Mouse (Mus musculus) megakaryocyte, embryonic 14.5 days (primary cell): ENCODE data around the gene Bspry. TPM values are rescaled to one million over a fixed set of nuclear protein-coding genes. Genes with fewer than 3 reads are reported as not detected.

ENCODE experiments used
- H3K27me3 ChIP-seq: replicated peaks from 2 replicates; pipeline ENCODE3; 2012; ENCODE audit warnings: inconsistent platforms
- H3K36me3 ChIP-seq: replicated peaks from 2 replicates; pipeline ENCODE3; 2012; ENCODE audit warnings: low read length, inconsistent platforms, mixed read lengths
- H3K4me1 ChIP-seq: 2 replicates; pipeline ENCODE4 v1.6.1; 2012; ENCODE audit warnings: inconsistent platforms
- H3K4me3 ChIP-seq: replicated peaks from 2 replicates; pipeline ENCODE3; 2012; ENCODE audit warnings: moderate library complexity, mild to moderate bottlenecking, inconsistent platforms
- H3K9me3 ChIP-seq: 2 replicates; pipeline ENCODE4 v1.6.1; 2012; ENCODE audit warnings: inconsistent platforms
- FLI1 ChIP-seq: IDR thresholded peaks from 2 replicates; pipeline ENCODE4 v1.6.1; 2012; ENCODE audit warnings: low read length, inconsistent platforms, mixed read lengths
- GATA1 ChIP-seq: IDR thresholded peaks from 3 replicates; pipeline ENCODE4 v1.6.1; 2012; ENCODE audit warnings: mixed read lengths, low read length, inconsistent platforms, borderline replicate concordance
- polyA plus RNA-seq: library from polyadenylated mRNA; stranded (reverse); fragments of >175 nt; gene quantifications from 2 replicates; pipeline ENCODE4 v1.2.3, GENCODE M21; 2012; ENCODE audit warnings: low replicate concordance; ENCODE audit not compliant: insufficient read depth

Gene Bspry
- polyA plus RNA-seq, 1 experiment = not detected

DNA sequence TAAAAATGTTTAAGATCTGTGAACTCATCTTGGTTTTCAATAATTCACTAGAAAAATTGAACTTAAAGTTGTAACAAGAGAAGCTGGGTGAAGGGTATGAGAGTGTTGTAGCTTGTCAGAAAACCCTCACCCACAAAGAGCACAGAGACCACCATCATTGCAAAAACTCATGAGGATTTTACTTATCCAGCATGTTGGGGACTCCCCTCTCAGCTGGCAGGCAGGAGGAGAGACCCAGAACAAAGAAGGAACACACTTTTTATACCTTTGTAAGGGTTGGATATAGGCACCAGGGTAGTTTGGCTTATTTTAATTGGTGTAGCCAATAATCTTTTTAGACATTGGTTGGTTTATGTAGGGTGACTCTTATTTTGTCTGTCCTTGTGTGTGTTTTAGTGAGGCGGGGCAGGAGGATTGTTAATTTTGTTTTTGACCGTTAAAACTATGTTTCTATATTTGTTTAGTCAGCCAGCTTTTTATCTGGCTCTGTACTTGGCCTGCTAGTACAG lies 41.1 kb downstream of the Bspry start:
- Histone ChIP-seq H3K4me1 (peaks cover 72% of the 10 kb centered on the region), H3K4me3 (no peak overlapping the region), H3K36me3 (peaks cover 15% of the 10 kb centered on the region), H3K9me3 (no peaks in the 10 kb centered on the region), H3K27me3 (no peaks in the 10 kb centered on the region)
- TF ChIP-seq GATA1 (no peak), FLI1 (no peak)

GRCm38 (mm10) chr4:62524651-62525488 lies 45.0 kb downstream of the Bspry start, which contains the start of the genes Pole3 and 4933430I17Rik:
Gene Pole3 (minus strand): TSS chr4:62525068.
Gene 4933430I17Rik (plus strand): TSS chr4:62525369.
- H3K36me3 ChIP-seq = peaks cover 15% of the 10 kb centered on the region
- peaks cover 3% of the 10 kb centered on the region for H3K27me3 ChIP-seq
- TF ChIP-seq GATA1 = no peak
- peaks cover 48% of the 10 kb centered on the region for H3K4me1 ChIP-seq
- no peaks in the 10 kb centered on the region for H3K9me3 ChIP-seq
- peak within 1 kb of the TSS; percentile 96 for H3K4me3 ChIP-seq

- H3K4me1 ChIP-seq = peaks cover 48% of the 10 kb centered on the region
- H3K36me3 ChIP-seq = peaks cover 15% of the 10 kb centered on the region
- TF ChIP-seq FLI1 (no peak), GATA1 (no peak)
- no peaks in the 10 kb centered on the region for H3K9me3 ChIP-seq
- H3K4me3 ChIP-seq = peak overlapping the region; percentile 96
- peaks cover 5% of the 10 kb centered on the region for H3K27me3 ChIP-seq
Observed at GRCm38 (mm10) chr4:62525489-62525811, 45.6 kb downstream of the Bspry start.

DNA sequence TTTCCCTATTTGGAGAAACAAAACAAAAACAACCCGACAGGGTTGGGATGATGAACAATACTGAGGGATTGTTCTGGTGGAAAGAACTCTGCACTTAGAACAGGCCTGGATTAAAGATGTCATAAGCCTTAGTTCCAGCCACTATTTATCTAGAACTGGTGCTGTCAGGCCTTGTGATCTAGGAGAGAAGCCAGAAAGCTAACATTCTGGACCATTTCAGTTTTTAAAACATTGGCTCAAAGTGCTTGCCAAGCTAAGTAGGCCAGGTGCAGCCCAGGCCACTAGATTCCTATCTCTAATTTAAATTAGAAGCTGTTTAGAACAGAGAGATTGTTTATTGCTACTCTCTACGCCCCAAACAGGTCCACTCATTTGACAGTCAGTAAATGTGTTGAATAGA lies 46.4 kb downstream of the Bspry start:
- Histone ChIP-seq H3K4me3 (no peak overlapping the region), H3K4me1 (peaks cover 49% of the 10 kb centered on the region)
- no peak for TF ChIP-seq GATA1
- no peak for TF ChIP-seq FLI1

GRCm38 (mm10) chr4:62527655-62528054 lies 47.8 kb downstream of the Bspry start:
- Histone ChIP-seq H3K4me1 (peaks cover 43% of the 10 kb centered on the region), H3K36me3 (peaks cover 9% of the 10 kb centered on the region), H3K27me3 (peaks cover 17% of the 10 kb centered on the region), H3K4me3 (peak overlapping the region; percentile 54), H3K9me3 (no peaks in the 10 kb centered on the region)
- TF ChIP-seq FLI1 (no peak), GATA1 (no peak)

More for the DNA sequence above, 46.4 kb downstream of the Bspry start:
- Histone ChIP-seq H3K9me3 (no peaks in the 10 kb centered on the region), H3K36me3 (peaks cover 15% of the 10 kb centered on the region), H3K27me3 (peaks cover 9% of the 10 kb centered on the region)

GRCm38 (mm10) chr4:62533729-62534128 lies 53.9 kb downstream of the Bspry start:
- no peak overlapping the region for H3K4me3 ChIP-seq
- no peaks in the 10 kb centered on the region for H3K9me3 ChIP-seq
- no peaks in the 10 kb centered on the region for H3K36me3 ChIP-seq
- TF ChIP-seq FLI1 (no peak), GATA1 (no peak)
- H3K4me1 ChIP-seq = peaks cover 14% of the 10 kb centered on the region
- peaks cover 27% of the 10 kb centered on the region for H3K27me3 ChIP-seq

DNA sequence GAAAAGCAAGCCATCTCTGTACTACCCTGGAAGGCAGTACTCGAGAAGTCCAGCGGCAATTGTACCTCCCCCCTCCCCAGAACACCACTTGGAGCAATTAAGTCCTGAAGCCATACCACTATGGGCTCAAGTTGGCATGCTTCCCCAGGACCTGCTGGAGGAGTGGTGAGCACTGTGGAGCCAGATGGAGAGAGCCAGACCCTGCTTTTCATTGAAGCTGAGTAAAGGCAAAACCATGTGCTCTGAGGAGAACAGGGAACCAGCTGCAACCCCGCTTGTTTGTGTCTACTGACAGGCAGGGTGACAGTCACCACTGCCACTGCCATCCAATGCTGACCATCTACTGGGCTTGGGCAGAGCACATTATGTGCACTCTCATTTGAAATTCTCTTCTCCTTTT lies 61.9 kb downstream of the Bspry start:
- peaks cover 6% of the 10 kb centered on the region for H3K27me3 ChIP-seq
- H3K4me1 ChIP-seq = peaks cover 6% of the 10 kb centered on the region; the same call in 1 of the 2 replicates
- TF ChIP-seq GATA1 = no peak
- no peak for TF ChIP-seq FLI1
- no peaks in the 10 kb centered on the region for H3K36me3 ChIP-seq
- peaks cover 3% of the 10 kb centered on the region; the same call in 1 of the 2 replicates for H3K9me3 ChIP-seq
- no peak overlapping the region for H3K4me3 ChIP-seq

DNA sequence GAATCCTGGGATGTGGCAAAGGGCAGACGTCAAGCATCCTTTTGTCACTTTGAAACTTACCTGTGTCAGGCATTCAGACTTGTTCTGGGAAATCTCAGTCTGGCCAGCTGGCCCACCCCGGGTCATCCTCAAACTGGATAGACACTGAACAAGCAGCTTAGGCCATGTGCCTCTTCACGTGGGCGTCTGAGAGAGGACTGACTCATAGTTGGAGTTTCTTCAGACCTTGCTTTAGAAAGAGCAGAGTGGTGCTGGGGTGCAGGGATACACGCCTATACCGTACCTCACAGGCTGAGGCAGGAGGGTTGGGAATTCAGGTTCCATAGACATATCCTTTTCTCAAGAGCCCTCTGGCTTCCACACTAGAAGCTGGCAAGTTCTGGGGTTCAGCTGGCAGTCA lies 63.9 kb downstream of the Bspry start:
- TF ChIP-seq GATA1 (no peak), FLI1 (no peak)
- peaks cover 6% of the 10 kb centered on the region; the same call in 1 of the 2 replicates for H3K4me1 ChIP-seq

GRCm38 (mm10) chr4:62544801-62545200 lies 64.9 kb downstream of the Bspry start:
- no peak overlapping the region for H3K4me3 ChIP-seq
- no peak for TF ChIP-seq FLI1
- TF ChIP-seq GATA1 = no peak
- H3K36me3 ChIP-seq = no peaks in the 10 kb centered on the region
- peaks cover 6% of the 10 kb centered on the region; the same call in 1 of the 2 replicates for H3K4me1 ChIP-seq
- peaks cover 9% of the 10 kb centered on the region for H3K9me3 ChIP-seq
- H3K27me3 ChIP-seq = peaks cover 6% of the 10 kb centered on the region

More for the DNA sequence above, 63.9 kb downstream of the Bspry start:
- Histone ChIP-seq H3K4me3 (no peak overlapping the region), H3K36me3 (no peaks in the 10 kb centered on the region), H3K9me3 (peaks cover 3% of the 10 kb centered on the region; the same call in 1 of the 2 replicates), H3K27me3 (peaks cover 6% of the 10 kb centered on the region)

Other genes starting within 250 kb of the Bspry start
- gene Zfp37, start 249.0 kb upstream of the Bspry start, polyA plus RNA-seq = not detected in 2 replicates
- gene Slc31a2, start 217.5 kb upstream of the Bspry start, polyA plus RNA-seq = 2.3 TPM in 1 of 2 replicates, not detected in the other
- 6.5 and 13.1 TPM in 2 replicates for gene Fkbp15, start 119.5 kb upstream of the Bspry start, polyA plus RNA-seq
- gene Slc31a1, start 119.3 kb upstream of the Bspry start, polyA plus RNA-seq = 0.58 and 2.0 TPM in 2 replicates
- gene Cdc26, start 71.4 kb upstream of the Bspry start, polyA plus RNA-seq = 1.1 and 25.0 TPM in 2 replicates
- gene Prpf4, start 71.3 kb upstream of the Bspry start, polyA plus RNA-seq = 0.44 and 2.8 TPM in 2 replicates
- 4.9 and 10.5 TPM in 2 replicates for gene Rnf183, start 44.8 kb upstream of the Bspry start, polyA plus RNA-seq
- 0.37 TPM in 1 of 2 replicates, not detected in the other for gene Wdr31, start 9.2 kb upstream of the Bspry start, polyA plus RNA-seq
- gene Hdhd3, start 23.4 kb downstream of the Bspry start, polyA plus RNA-seq = 1.5 TPM in 1 of 2 replicates, not detected in the other
- 28.3 and 75.7 TPM in 2 replicates for gene Alad, start 39.9 kb downstream of the Bspry start, polyA plus RNA-seq
- 4.7 and 21.6 TPM in 2 replicates for gene Pole3, start 45.0 kb downstream of the Bspry start, polyA plus RNA-seq
- gene 4933430I17Rik, start 45.3 kb downstream of the Bspry start, polyA plus RNA-seq = not detected in 2 replicates
- gene Rgs3, start 79.8 kb downstream of the Bspry start, polyA plus RNA-seq = 6.4 and 10.5 TPM in 2 replicates